Mouse (Mus musculus) right cerebral cortex, adult 18-20 months (tissue): ENCODE data around the gene Gm1604a.
"Not testable (repeated sequence)": the region's sequence is repeated elsewhere in the genome, so short reads cannot be mapped to it uniquely, and the experiment has no call there.

Source experiments
- DNase-seq: peaks from one replicate; pipeline ENCODE4 v3.0.0; 2022; ENCODE audit warnings: mixed read lengths

The Gm1604a gene

GRCm38 (mm10) chr17:7025257-7025656 lies at the start of gene Gm1604a:
TSS of gene Gm1604a (plus strand) at chr17:7025568.
- peak; percentile 51 for DNase-seq

GRCm38 (mm10) chr17:6978287-6979248 lies 46.8 kb upstream of the Gm1604a start, which contains the start of gene Gm49721:
TSS of gene Gm49721 (plus strand) at chr17:6978904.
- peak; percentile 48 for DNase-seq

- not testable (repeated sequence) for DNase-seq
Observed at GRCm38 (mm10) chr17:6979380-6979779, 46.0 kb upstream of the Gm1604a start.

GRCm38 (mm10) chr17:6980144-6980543 lies 45.2 kb upstream of the Gm1604a start:
- not testable (repeated sequence) for DNase-seq

- not testable (repeated sequence) for DNase-seq
Observed at GRCm38 (mm10) chr17:6986118-6986517, 39.2 kb upstream of the Gm1604a start.

- DNase-seq = not testable (repeated sequence)
Observed at GRCm38 (mm10) chr17:6995504-6995903, 29.9 kb upstream of the Gm1604a start.

- not testable (repeated sequence) for DNase-seq
Observed at GRCm38 (mm10) chr17:6996826-6997225, 28.5 kb upstream of the Gm1604a start.

- not testable (repeated sequence) for DNase-seq
Observed at GRCm38 (mm10) chr17:6997778-6998490, 27.4 kb upstream of the Gm1604a start.

GRCm38 (mm10) chr17:7001790-7002585 lies 23.4 kb upstream of the Gm1604a start:
- not testable (repeated sequence) for DNase-seq

GRCm38 (mm10) chr17:7003392-7003791 lies 22.0 kb upstream of the Gm1604a start:
- not testable (repeated sequence) for DNase-seq

- DNase-seq = not testable (repeated sequence)
Observed at GRCm38 (mm10) chr17:7005646-7006045, 19.7 kb upstream of the Gm1604a start.

- not testable (repeated sequence) for DNase-seq
Observed at GRCm38 (mm10) chr17:7008885-7009284, 16.5 kb upstream of the Gm1604a start.

- not testable (repeated sequence) for DNase-seq
Observed at GRCm38 (mm10) chr17:7009440-7009839, 15.9 kb upstream of the Gm1604a start.

- DNase-seq = not testable (repeated sequence)
Observed at GRCm38 (mm10) chr17:7009901-7010300, 15.5 kb upstream of the Gm1604a start.

- DNase-seq = not testable (repeated sequence)
Observed at GRCm38 (mm10) chr17:7014190-7014589, 11.2 kb upstream of the Gm1604a start.

GRCm38 (mm10) chr17:7025764-7026346 lies 487 bp downstream of the Gm1604a start:
- DNase-seq = not testable (repeated sequence)

GRCm38 (mm10) chr17:7030204-7030603 lies 4.8 kb downstream of the Gm1604a start:
- not testable (repeated sequence) for DNase-seq

GRCm38 (mm10) chr17:7030622-7031174 lies 5.3 kb downstream of the Gm1604a start:
- DNase-seq = not testable (repeated sequence)

- not testable (repeated sequence) for DNase-seq
Observed at GRCm38 (mm10) chr17:7033192-7034166, 8.1 kb downstream of the Gm1604a start.

GRCm38 (mm10) chr17:7068997-7069539 lies 43.7 kb downstream of the Gm1604a start:
- DNase-seq = not testable (repeated sequence)
